Mouse (Mus musculus) liver, embryonic 14.5 days (tissue): ENCODE measurements around the gene Dtl.

ENCODE experiments used
- CTCF ChIP-seq: IDR thresholded peaks from 2 replicates; pipeline ENCODE4 v1.5.1; 2016; ENCODE audit warnings: antibody characterized with exemption, low read depth, control low read depth
- EP300 ChIP-seq: IDR thresholded peaks from 2 replicates; pipeline ENCODE4 v1.6.1; 2016; ENCODE audit warnings: antibody characterized with exemption, low read depth

DNA sequence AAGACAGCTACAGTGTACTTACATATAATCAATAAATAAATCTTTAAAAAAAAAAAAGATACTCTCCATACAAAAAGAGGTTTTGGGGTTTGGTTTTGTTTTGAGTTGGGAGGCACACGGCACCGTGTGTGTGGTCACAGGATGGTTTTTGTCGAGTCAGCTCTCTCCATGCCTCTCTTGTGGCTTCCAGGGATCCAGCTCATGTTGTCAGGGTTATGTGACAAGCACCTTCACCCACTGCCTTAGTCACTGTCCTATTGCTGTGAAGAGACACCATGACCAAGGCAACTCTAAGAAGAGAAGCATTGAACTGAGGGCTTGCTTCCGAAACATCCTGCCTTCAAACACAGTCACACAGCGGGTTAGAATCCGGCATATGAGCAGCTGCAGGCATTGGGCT lies 75.7 kb downstream of the Dtl start:
- TF ChIP-seq CTCF (no peak), EP300 (no peak)
